Mouse (Mus musculus) midbrain, embryonic 12.5 days (tissue): ENCODE data around the gene Selenos. TPM values are rescaled to one million over a fixed set of nuclear protein-coding genes. Genes with fewer than 3 reads are reported as not detected.

Source experiments
- ATAC-seq: fragments of 200-750 bp; cut with Nextera tagmentation; 2 replicates; pipeline ENCODE4 v1.8.0; 2017; ENCODE audit warnings: low read depth, moderate TSS enrichment, moderate library complexity; ENCODE audit not compliant: low FRiP score
- H3K27ac ChIP-seq: fragments of 300-500 bp; sonication (generic); replicated peaks from 2 replicates; pipeline ENCODE4 v1.5.1; 2016; ENCODE audit warnings: mild to moderate bottlenecking
- H3K27me3 ChIP-seq: fragments of 300-500 bp; sonication (generic); 2 replicates; pipeline ENCODE4 v1.6.1; 2016; ENCODE audit warnings: mild to moderate bottlenecking
- H3K36me3 ChIP-seq: fragments of 300-500 bp; sonication (generic); 2 replicates; pipeline ENCODE4 v1.6.1; 2016
- H3K4me1 ChIP-seq: fragments of 300-500 bp; sonication (generic); 2 replicates; pipeline ENCODE4 v1.6.1; 2016
- H3K4me2 ChIP-seq: fragments of 300-500 bp; sonication (generic); replicated peaks from 2 replicates; pipeline ENCODE4 v1.6.1; 2016; ENCODE audit warnings: mild to moderate bottlenecking, moderate library complexity
- H3K4me3 ChIP-seq: fragments of 300-500 bp; sonication (generic); 2 replicates; pipeline ENCODE4 v1.5.1; 2016; ENCODE audit warnings: mild to moderate bottlenecking
- H3K9ac ChIP-seq: fragments of 300-500 bp; sonication (generic); replicated peaks from 2 replicates; pipeline ENCODE4 v1.6.1; 2016; ENCODE audit warnings: mild to moderate bottlenecking, moderate library complexity
- H3K9me3 ChIP-seq: fragments of 300-500 bp; sonication (generic); 2 replicates; pipeline ENCODE4 v1.6.1; 2016; ENCODE audit warnings: mild to moderate bottlenecking
- WGBS: fragments of 180-500 bp; shearing (Covaris S2); methylation state at CpG from one replicate; pipeline ENCODE4 v1.1.7; 2016; 5-methylcytosine and 5-hydroxymethylcytosine counted together
- polyA plus RNA-seq: library from polyadenylated mRNA; unstranded; fragments of >200 nt; fragmentation: Nextera tagmentation; extraction: Ambion mirVana; gene quantifications from 2 replicates; pipeline ENCODE4 v1.2.1, GENCODE M21; 2016

Selenos gene
- polyA plus RNA-seq, 1 experiment from 2014 or later = 75.6 TPM

GRCm38 (mm10) chr7:66109855-66110635, 30.6 kb downstream of the Selenos start:
- no peaks in the 10 kb centered on the region for H3K36me3 ChIP-seq
- ATAC-seq = peak; percentile 61
- H3K4me1 ChIP-seq = peaks cover 35% of the 10 kb centered on the region
- H3K27ac ChIP-seq = peak overlapping the region; percentile 96
- peak overlapping the region; percentile 94 for H3K4me3 ChIP-seq
- H3K4me2 ChIP-seq = peak overlapping the region; percentile 74
- H3K9me3 ChIP-seq = no peaks in the 10 kb centered on the region
- under 1% methylated on average over 62 of the region's 77 CpGs for WGBS
- H3K27me3 ChIP-seq = peaks cover 13% of the 10 kb centered on the region
- H3K9ac ChIP-seq = peak overlapping the region; percentile 93

- WGBS = 2% methylated on average over 10 of the region's 10 CpGs
- H3K4me1 ChIP-seq = peaks cover 41% of the 10 kb centered on the region
- peak overlapping the region; percentile 96 for H3K27ac ChIP-seq
- no peaks in the 10 kb centered on the region for H3K36me3 ChIP-seq
- H3K4me3 ChIP-seq = peak overlapping the region; percentile 94
- peak overlapping the region; percentile 74 for H3K4me2 ChIP-seq
- no peak for ATAC-seq
- peaks cover 13% of the 10 kb centered on the region for H3K27me3 ChIP-seq
- H3K9ac ChIP-seq = peak overlapping the region; percentile 93
- H3K9me3 ChIP-seq = no peaks in the 10 kb centered on the region
Measured at GRCm38 (mm10) chr7:66110636-66111112, 31.2 kb downstream of the Selenos start.

GRCm38 (mm10) chr7:66111211-66111610, 31.8 kb downstream of the Selenos start:
- ATAC-seq = no peak
- H3K27ac ChIP-seq = no peak overlapping the region
- no peaks in the 10 kb centered on the region for H3K36me3 ChIP-seq
- H3K27me3 ChIP-seq = peaks cover 13% of the 10 kb centered on the region
- H3K4me3 ChIP-seq = peak overlapping the region; percentile 94
- 58% methylated on average over 10 of the region's 10 CpGs for WGBS
- peaks cover 46% of the 10 kb centered on the region for H3K4me1 ChIP-seq
- H3K4me2 ChIP-seq = peak overlapping the region; percentile 74
- peak overlapping the region; percentile 93; the same call in 1 of the 2 replicates for H3K9ac ChIP-seq
- no peaks in the 10 kb centered on the region for H3K9me3 ChIP-seq

GRCm38 (mm10) chr7:66113561-66113960, 34.1 kb downstream of the Selenos start:
- Histone ChIP-seq H3K36me3 (no peaks in the 10 kb centered on the region), H3K4me1 (peaks cover 54% of the 10 kb centered on the region), H3K27ac (no peak overlapping the region), H3K9ac (no peak overlapping the region), H3K27me3 (no peaks in the 10 kb centered on the region), H3K4me3 (no peak overlapping the region), H3K9me3 (no peaks in the 10 kb centered on the region), H3K4me2 (no peak overlapping the region)
- no peak for ATAC-seq
- 91% methylated on average over 3 of the region's 3 CpGs for WGBS

- no peak overlapping the region for H3K9ac ChIP-seq
- no peak overlapping the region for H3K4me3 ChIP-seq
- H3K27ac ChIP-seq = no peak overlapping the region
- no peaks in the 10 kb centered on the region for H3K36me3 ChIP-seq
- H3K9me3 ChIP-seq = no peaks in the 10 kb centered on the region
- no peak for ATAC-seq
- no peak overlapping the region for H3K4me2 ChIP-seq
- H3K4me1 ChIP-seq = peaks cover 49% of the 10 kb centered on the region
- H3K27me3 ChIP-seq = no peaks in the 10 kb centered on the region
- 84% methylated on average over 11 of the region's 11 CpGs for WGBS
Measured at GRCm38 (mm10) chr7:66115821-66116343, 36.4 kb downstream of the Selenos start.

- Histone ChIP-seq H3K27me3 (no peaks in the 10 kb centered on the region), H3K4me1 (peaks cover 48% of the 10 kb centered on the region), H3K27ac (no peak overlapping the region), H3K9ac (no peak overlapping the region), H3K4me3 (no peak overlapping the region), H3K9me3 (no peaks in the 10 kb centered on the region), H3K4me2 (no peak overlapping the region), H3K36me3 (no peaks in the 10 kb centered on the region)
- 88% methylated on average over 8 of the region's 8 CpGs for WGBS
- ATAC-seq = no peak
Measured at GRCm38 (mm10) chr7:66116906-66117482, 37.5 kb downstream of the Selenos start.

GRCm38 (mm10) chr7:66118046-66118445, 38.6 kb downstream of the Selenos start:
- no peak for ATAC-seq
- Histone ChIP-seq H3K4me2 (no peak overlapping the region), H3K4me1 (peaks cover 41% of the 10 kb centered on the region), H3K4me3 (no peak overlapping the region), H3K36me3 (no peaks in the 10 kb centered on the region), H3K27ac (no peak overlapping the region), H3K9ac (no peak overlapping the region), H3K27me3 (no peaks in the 10 kb centered on the region), H3K9me3 (no peaks in the 10 kb centered on the region)
- WGBS = 85% methylated on average over 3 of the region's 3 CpGs

- Histone ChIP-seq H3K27ac (no peak overlapping the region), H3K36me3 (no peaks in the 10 kb centered on the region), H3K4me3 (no peak overlapping the region), H3K9me3 (no peaks in the 10 kb centered on the region), H3K4me2 (no peak overlapping the region), H3K4me1 (peaks cover 34% of the 10 kb centered on the region), H3K9ac (no peak overlapping the region), H3K27me3 (no peaks in the 10 kb centered on the region)
- 84% methylated on average over 7 of the region's 7 CpGs for WGBS
- no peak for ATAC-seq
Measured at GRCm38 (mm10) chr7:66118796-66119195, 39.3 kb downstream of the Selenos start.

GRCm38 (mm10) chr7:66120139-66120538, 40.7 kb downstream of the Selenos start:
- H3K4me1 ChIP-seq = peaks cover 27% of the 10 kb centered on the region

GRCm38 (mm10) chr7:66120702-66121396, 41.4 kb downstream of the Selenos start:
- no peak overlapping the region for H3K9ac ChIP-seq
- no peak for ATAC-seq
- no peaks in the 10 kb centered on the region for H3K27me3 ChIP-seq
- H3K9me3 ChIP-seq = no peaks in the 10 kb centered on the region
- H3K36me3 ChIP-seq = peaks cover 7% of the 10 kb centered on the region
- H3K4me1 ChIP-seq = peaks cover 20% of the 10 kb centered on the region
- H3K27ac ChIP-seq = peak overlapping the region; percentile 36; the same call in 1 of the 2 replicates
- no peak overlapping the region for H3K4me2 ChIP-seq
- H3K4me3 ChIP-seq = no peak overlapping the region
- 77% methylated on average over 7 of the region's 7 CpGs for WGBS

More at GRCm38 (mm10) chr7:66120139-66120538, 40.7 kb downstream of the Selenos start:
- H3K9me3 ChIP-seq = no peaks in the 10 kb centered on the region
- H3K9ac ChIP-seq = no peak overlapping the region
- H3K4me3 ChIP-seq = no peak overlapping the region
- no peaks in the 10 kb centered on the region for H3K27me3 ChIP-seq
- peaks cover under 1% of the 10 kb centered on the region for H3K36me3 ChIP-seq
- ATAC-seq = no peak
- no peak overlapping the region for H3K4me2 ChIP-seq
- 91% methylated on average over 1 of the region's 1 CpGs for WGBS
- H3K27ac ChIP-seq = no peak overlapping the region

GRCm38 (mm10) chr7:66124551-66124968, 45.1 kb downstream of the Selenos start:
- no peaks in the 10 kb centered on the region for H3K9me3 ChIP-seq
- no peak overlapping the region for H3K4me2 ChIP-seq
- H3K27ac ChIP-seq = no peak overlapping the region
- WGBS = 84% methylated on average over 11 of the region's 11 CpGs
- ATAC-seq = no peak
- H3K9ac ChIP-seq = no peak overlapping the region
- peaks cover 26% of the 10 kb centered on the region for H3K4me1 ChIP-seq
- no peaks in the 10 kb centered on the region for H3K27me3 ChIP-seq
- peaks cover 18% of the 10 kb centered on the region for H3K36me3 ChIP-seq
- no peak overlapping the region for H3K4me3 ChIP-seq

GRCm38 (mm10) chr7:66125368-66125767, 45.9 kb downstream of the Selenos start:
- no peak for ATAC-seq
- peaks cover 23% of the 10 kb centered on the region for H3K4me1 ChIP-seq
- no peak overlapping the region for H3K4me3 ChIP-seq
- H3K27ac ChIP-seq = no peak overlapping the region
- WGBS = 94% methylated on average over 14 of the region's 14 CpGs
- H3K27me3 ChIP-seq = no peaks in the 10 kb centered on the region
- H3K9me3 ChIP-seq = no peaks in the 10 kb centered on the region
- H3K36me3 ChIP-seq = peaks cover 19% of the 10 kb centered on the region
- no peak overlapping the region for H3K4me2 ChIP-seq
- no peak overlapping the region for H3K9ac ChIP-seq
